Mouse (Mus musculus): ENCODE data around the gene Mansc1.
A peak's percentile ranks its signal among the peaks of the same experiment; 100 is the strongest.

Mansc1 gene

GRCm38 (mm10) chr6:134639210-134639609 lies 6.9 kb upstream of the Mansc1 start, which contains the start of gene Borcs5:
Gene Borcs5, plus strand, starts transcription at chr6:134639510.
- no peak for DNase-seq (ENCODE audit: low read depth, low spot score)

- no peak for DNase-seq (ENCODE audit: low read depth, low spot score)
Observed at GRCm38 (mm10) chr6:134636476-134636875, 4.2 kb upstream of the Mansc1 start.

- DNase-seq (ENCODE audit: low read depth, low spot score), result no peak
Observed at GRCm38 (mm10) chr6:134633553-134633952, 1.3 kb upstream of the Mansc1 start.

GRCm38 (mm10) chr6:134632756-134633155 lies 468 bp upstream of the Mansc1 start:
- no peak for DNase-seq (ENCODE audit: low read depth, low spot score)

- no peak for DNase-seq (ENCODE audit: low read depth, low spot score)
Observed at GRCm38 (mm10) chr6:134630447-134630846, 1.8 kb downstream of the Mansc1 start.

- no peak for DNase-seq (ENCODE audit: low read depth, low spot score)
Observed at GRCm38 (mm10) chr6:134626564-134626963, 5.7 kb downstream of the Mansc1 start.

- DNase-seq (ENCODE audit: low read depth, low spot score), result no peak
Observed at GRCm38 (mm10) chr6:134625431-134625830, 6.9 kb downstream of the Mansc1 start.

- no peak for DNase-seq (ENCODE audit: low read depth, low spot score)
Observed at GRCm38 (mm10) chr6:134621552-134621949, 10.7 kb downstream of the Mansc1 start.

- DNase-seq (ENCODE audit: low read depth, low spot score), result peak; percentile 54
Observed at GRCm38 (mm10) chr6:134620846-134621551, 11.3 kb downstream of the Mansc1 start.

- no peak for DNase-seq (ENCODE audit: low read depth, low spot score)
Observed at GRCm38 (mm10) chr6:134620129-134620528, 12.2 kb downstream of the Mansc1 start.

GRCm38 (mm10) chr6:134617589-134617988 lies 14.7 kb downstream of the Mansc1 start:
- DNase-seq (ENCODE audit: low read depth, low spot score), result no peak

GRCm38 (mm10) chr6:134614723-134615648 lies 17.3 kb downstream of the Mansc1 start:
- DNase-seq (ENCODE audit: low read depth, low spot score), result peak; percentile 84

- DNase-seq (ENCODE audit: low read depth, low spot score), result no peak
Observed at GRCm38 (mm10) chr6:134614322-134614721, 18.0 kb downstream of the Mansc1 start.

- DNase-seq (ENCODE audit: low read depth, low spot score), result no peak
Observed at GRCm38 (mm10) chr6:134611896-134612295, 20.4 kb downstream of the Mansc1 start.

- no peak for DNase-seq (ENCODE audit: low read depth, low spot score)
Observed at GRCm38 (mm10) chr6:134610380-134610779, 21.9 kb downstream of the Mansc1 start.

GRCm38 (mm10) chr6:134606949-134607746 lies 25.1 kb downstream of the Mansc1 start:
- DNase-seq (ENCODE audit: low read depth, low spot score), result peak; percentile 49

- no peak for DNase-seq (ENCODE audit: low read depth, low spot score)
Observed at GRCm38 (mm10) chr6:134606540-134606939, 25.7 kb downstream of the Mansc1 start.

GRCm38 (mm10) chr6:134605196-134605595 lies 27.1 kb downstream of the Mansc1 start:
- DNase-seq (ENCODE audit: low read depth, low spot score), result no peak

GRCm38 (mm10) chr6:134602371-134603003 lies 29.8 kb downstream of the Mansc1 start:
- no peak for DNase-seq (ENCODE audit: low read depth, low spot score)

GRCm38 (mm10) chr6:134601766-134602165 lies 30.5 kb downstream of the Mansc1 start:
- no peak for DNase-seq (ENCODE audit: low read depth, low spot score)

- no peak for DNase-seq (ENCODE audit: low read depth, low spot score)
Observed at GRCm38 (mm10) chr6:134601130-134601529, 31.2 kb downstream of the Mansc1 start.

Measured in CD4-positive, CD25-positive, alpha-beta regulatory T cell, adult 2 months (primary cell).